Mouse (Mus musculus): ENCODE results near the gene Sdhb.

Gene Sdhb

GRCm38 (mm10) chr4:140948481-140948880 lies 12.5 kb upstream of the Sdhb start:
- no peak for DNase-seq (ENCODE audit: low spot score)

- no peak for DNase-seq (ENCODE audit: low spot score)
Observed at GRCm38 (mm10) chr4:140949052-140949451, 12.0 kb upstream of the Sdhb start.

- DNase-seq (ENCODE audit: low spot score), result no peak
Observed at GRCm38 (mm10) chr4:140949616-140950015, 11.4 kb upstream of the Sdhb start.

GRCm38 (mm10) chr4:140950574-140950973 lies 10.4 kb upstream of the Sdhb start:
- no peak for DNase-seq (ENCODE audit: low spot score)

GRCm38 (mm10) chr4:140951861-140952641 lies 9.0 kb upstream of the Sdhb start:
- no peak for DNase-seq (ENCODE audit: low spot score)

- no peak for DNase-seq (ENCODE audit: low spot score)
Observed at GRCm38 (mm10) chr4:140957131-140957702, 3.8 kb upstream of the Sdhb start.

GRCm38 (mm10) chr4:140957725-140958124 lies 3.3 kb upstream of the Sdhb start:
- peak; percentile 75 for DNase-seq (ENCODE audit: low spot score)

GRCm38 (mm10) chr4:140958319-140958718 lies 2.7 kb upstream of the Sdhb start:
- DNase-seq (ENCODE audit: low spot score), result no peak

- no peak for DNase-seq (ENCODE audit: low spot score)
Observed at GRCm38 (mm10) chr4:140959128-140959679, 1.8 kb upstream of the Sdhb start.

- no peak for DNase-seq (ENCODE audit: low spot score)
Observed at GRCm38 (mm10) chr4:140959715-140960479, 1.1 kb upstream of the Sdhb start.

GRCm38 (mm10) chr4:140961467-140962206 lies 634 bp downstream of the Sdhb start:
- DNase-seq (ENCODE audit: low spot score), result no peak

- DNase-seq (ENCODE audit: low spot score), result no peak
Observed at GRCm38 (mm10) chr4:140962207-140962909, 1.4 kb downstream of the Sdhb start.

- no peak for DNase-seq (ENCODE audit: low spot score)
Observed at GRCm38 (mm10) chr4:140962950-140963349, 1.9 kb downstream of the Sdhb start.

- no peak for DNase-seq (ENCODE audit: low spot score)
Observed at GRCm38 (mm10) chr4:140963941-140964597, 3.1 kb downstream of the Sdhb start.

- DNase-seq (ENCODE audit: low spot score), result peak; percentile 74
Observed at GRCm38 (mm10) chr4:140964620-140965019, 3.6 kb downstream of the Sdhb start.

GRCm38 (mm10) chr4:140967386-140968159 lies 6.6 kb downstream of the Sdhb start:
- no peak for DNase-seq (ENCODE audit: low spot score)

GRCm38 (mm10) chr4:140971691-140972090 lies 10.7 kb downstream of the Sdhb start:
- no peak for DNase-seq (ENCODE audit: low spot score)

GRCm38 (mm10) chr4:140974408-140974807 lies 13.4 kb downstream of the Sdhb start:
- DNase-seq (ENCODE audit: low spot score), result no peak

- DNase-seq (ENCODE audit: low spot score), result no peak
Observed at GRCm38 (mm10) chr4:140975356-140975755, 14.4 kb downstream of the Sdhb start.

GRCm38 (mm10) chr4:140977278-140977677 lies 16.3 kb downstream of the Sdhb start:
- no peak for DNase-seq (ENCODE audit: low spot score)

Measured in left cerebral cortex, adult 11 months (tissue).